Mouse (Mus musculus) liver, adult 2 months (tissue): ENCODE results near the gene Mrps17.

Source experiments
- CTCF ChIP-seq: fragments of 200-500 bp; IDR thresholded peaks from 2 replicates; pipeline ENCODE4 v1.5.1; 2011; ENCODE audit warnings: low read depth, low read length, control low read depth
- POLR2A ChIP-seq: fragments of 200-500 bp; IDR thresholded peaks from 2 replicates; pipeline ENCODE4 v1.6.1; 2011; ENCODE audit warnings: low read length, control low read depth; ENCODE audit not compliant: insufficient read depth; ENCODE audit errors: extremely low read depth

- TF ChIP-seq POLR2A (no peak), CTCF (no peak)
These were observed 14.0 kb downstream of the Mrps17 start for GRCm38 (mm10) chr5:129729286-129729685.
